Mouse (Mus musculus): Measurements from ENCODE around the gene Ptrh1. TPM values are rescaled to one million over a fixed set of nuclear protein-coding genes. Genes with fewer than 3 reads are reported as not detected.

The Ptrh1 gene
- polyA plus RNA-seq, 1 experiment from 2014 or later = 4.1 TPM

- Histone ChIP-seq H3K27ac (no peak overlapping the region), H3K4me2 (replicated peaks) (no peak overlapping the region; the same call in 1 of the 2 replicates), H3K4me1 (replicated peaks) (peaks cover 20% of the 10 kb centered on the region), H3K9me3 (no peaks in the 10 kb centered on the region), H3K4me3 (replicated peaks) (no peak overlapping the region), H3K36me3 (peaks cover 57% of the 10 kb centered on the region), H3K27me3 (no peaks in the 10 kb centered on the region), H3K9ac (replicated peaks) (peak overlapping the region; percentile 34)
- WGBS = 72% methylated on average over 8 of the region's 8 CpGs
- ATAC-seq = no peak
These were observed 17.1 kb upstream of the Ptrh1 start for GRCm38 (mm10) chr2:32758503-32758902.

GRCm38 (mm10) chr2:32759001-32759400, 16.6 kb upstream of the Ptrh1 start:
- no peak overlapping the region for H3K4me3 ChIP-seq (replicated peaks)
- H3K36me3 ChIP-seq = peaks cover 54% of the 10 kb centered on the region
- no peak for ATAC-seq
- H3K4me1 ChIP-seq (replicated peaks) = peaks cover 20% of the 10 kb centered on the region
- 86% methylated on average over 2 of the region's 2 CpGs for WGBS
- H3K9me3 ChIP-seq = no peaks in the 10 kb centered on the region
- H3K27ac ChIP-seq = no peak overlapping the region
- no peaks in the 10 kb centered on the region for H3K27me3 ChIP-seq
- no peak overlapping the region for H3K4me2 ChIP-seq (replicated peaks)
- peak overlapping the region; percentile 34 for H3K9ac ChIP-seq (replicated peaks)

GRCm38 (mm10) chr2:32761361-32761760, 14.2 kb upstream of the Ptrh1 start:
- H3K9me3 ChIP-seq = no peaks in the 10 kb centered on the region
- H3K4me3 ChIP-seq (replicated peaks) = no peak overlapping the region
- no peak for ATAC-seq
- H3K27me3 ChIP-seq = no peaks in the 10 kb centered on the region
- no peak overlapping the region for H3K4me2 ChIP-seq (replicated peaks)
- 90% methylated on average over 14 of the region's 14 CpGs for WGBS
- H3K36me3 ChIP-seq = peaks cover 43% of the 10 kb centered on the region
- peaks cover 20% of the 10 kb centered on the region for H3K4me1 ChIP-seq (replicated peaks)
- H3K27ac ChIP-seq = no peak overlapping the region
- no peak overlapping the region for H3K9ac ChIP-seq (replicated peaks)

- ATAC-seq = no peak
- Histone ChIP-seq H3K4me3 (replicated peaks) (no peak overlapping the region), H3K9me3 (no peaks in the 10 kb centered on the region), H3K4me2 (replicated peaks) (no peak overlapping the region), H3K9ac (replicated peaks) (no peak overlapping the region), H3K27me3 (no peaks in the 10 kb centered on the region), H3K27ac (no peak overlapping the region), H3K4me1 (replicated peaks) (peaks cover 18% of the 10 kb centered on the region), H3K36me3 (peaks cover 43% of the 10 kb centered on the region)
- WGBS = 92% methylated on average over 4 of the region's 4 CpGs
These were observed 13.7 kb upstream of the Ptrh1 start for GRCm38 (mm10) chr2:32761859-32762258.

GRCm38 (mm10) chr2:32763353-32763752, 12.2 kb upstream of the Ptrh1 start:
- peaks cover 43% of the 10 kb centered on the region for H3K36me3 ChIP-seq
- H3K4me1 ChIP-seq (replicated peaks) = peaks cover 15% of the 10 kb centered on the region
- no peak overlapping the region for H3K4me3 ChIP-seq (replicated peaks)
- no peaks in the 10 kb centered on the region for H3K9me3 ChIP-seq
- no peak overlapping the region for H3K9ac ChIP-seq (replicated peaks)
- no peaks in the 10 kb centered on the region for H3K27me3 ChIP-seq
- H3K4me2 ChIP-seq (replicated peaks) = no peak overlapping the region
- ATAC-seq = no peak
- H3K27ac ChIP-seq = no peak overlapping the region
- WGBS = 88% methylated on average over 3 of the region's 3 CpGs

GRCm38 (mm10) chr2:32767241-32767640, 8.3 kb upstream of the Ptrh1 start:
- H3K4me2 ChIP-seq (replicated peaks) = no peak overlapping the region
- no peak overlapping the region for H3K4me3 ChIP-seq (replicated peaks)
- peaks cover 10% of the 10 kb centered on the region for H3K4me1 ChIP-seq (replicated peaks)
- H3K27me3 ChIP-seq = no peaks in the 10 kb centered on the region
- ATAC-seq = no peak
- peaks cover 13% of the 10 kb centered on the region for H3K36me3 ChIP-seq
- no peak overlapping the region for H3K9ac ChIP-seq (replicated peaks)
- H3K9me3 ChIP-seq = no peaks in the 10 kb centered on the region
- H3K27ac ChIP-seq = no peak overlapping the region
- 72% methylated on average over 12 of the region's 12 CpGs for WGBS

GRCm38 (mm10) chr2:32768661-32769285, 6.8 kb upstream of the Ptrh1 start:
- WGBS = 51% methylated on average over 19 of the region's 19 CpGs
- no peak for ATAC-seq
- Histone ChIP-seq H3K9me3 (no peaks in the 10 kb centered on the region), H3K4me2 (replicated peaks) (no peak overlapping the region), H3K9ac (replicated peaks) (no peak overlapping the region), H3K36me3 (no peaks in the 10 kb centered on the region), H3K27me3 (no peaks in the 10 kb centered on the region), H3K4me3 (replicated peaks) (no peak overlapping the region), H3K27ac (no peak overlapping the region), H3K4me1 (replicated peaks) (peaks cover 10% of the 10 kb centered on the region)

- Histone ChIP-seq H3K9me3 (no peaks in the 10 kb centered on the region), H3K36me3 (no peaks in the 10 kb centered on the region), H3K27me3 (no peaks in the 10 kb centered on the region), H3K27ac (no peak overlapping the region), H3K9ac (replicated peaks) (no peak overlapping the region), H3K4me1 (replicated peaks) (peaks cover 10% of the 10 kb centered on the region), H3K4me2 (replicated peaks) (no peak overlapping the region), H3K4me3 (replicated peaks) (no peak overlapping the region)
- no peak for ATAC-seq
- WGBS = 45% methylated on average over 5 of the region's 5 CpGs
These were observed 6.1 kb upstream of the Ptrh1 start for GRCm38 (mm10) chr2:32769327-32770085.

GRCm38 (mm10) chr2:32771886-32772285, 3.7 kb upstream of the Ptrh1 start:
- Histone ChIP-seq H3K36me3 (no peaks in the 10 kb centered on the region), H3K4me3 (replicated peaks) (no peak overlapping the region), H3K4me1 (replicated peaks) (peaks cover 26% of the 10 kb centered on the region), H3K4me2 (replicated peaks) (no peak overlapping the region), H3K27me3 (peaks cover 6% of the 10 kb centered on the region; the same call in 1 of the 2 replicates), H3K27ac (no peak overlapping the region), H3K9ac (replicated peaks) (no peak overlapping the region), H3K9me3 (no peaks in the 10 kb centered on the region)
- ATAC-seq = no peak
- 35% methylated on average over 12 of the region's 12 CpGs for whole genome bisulfite sequencing

GRCm38 (mm10) chr2:32772626-32773279, 2.8 kb upstream of the Ptrh1 start:
- H3K27ac ChIP-seq = no peak overlapping the region
- WGBS = 87% methylated on average over 8 of the region's 8 CpGs
- no peak overlapping the region for H3K4me3 ChIP-seq (replicated peaks)
- peaks cover 10% of the 10 kb centered on the region; the same call in 1 of the 2 replicates for H3K27me3 ChIP-seq
- no peak overlapping the region for H3K9ac ChIP-seq (replicated peaks)
- no peaks in the 10 kb centered on the region for H3K9me3 ChIP-seq
- H3K36me3 ChIP-seq = no peaks in the 10 kb centered on the region
- ATAC-seq = no peak
- peaks cover 21% of the 10 kb centered on the region for H3K4me1 ChIP-seq (replicated peaks)
- H3K4me2 ChIP-seq (replicated peaks) = no peak overlapping the region

GRCm38 (mm10) chr2:32776192-32776591, 606 bp downstream of the Ptrh1 start:
- WGBS = 18% methylated on average over 22 of the region's 22 CpGs
- no peak; the same call in 1 of the 2 replicates for ATAC-seq
- peaks cover 16% of the 10 kb centered on the region for H3K4me1 ChIP-seq (replicated peaks)
- peak overlapping the region; percentile 74 for H3K4me2 ChIP-seq (replicated peaks)
- peaks cover 10% of the 10 kb centered on the region; the same call in 1 of the 2 replicates for H3K27me3 ChIP-seq
- H3K9me3 ChIP-seq = no peaks in the 10 kb centered on the region
- peak overlapping the region; percentile 62 for H3K4me3 ChIP-seq (replicated peaks)
- no peaks in the 10 kb centered on the region for H3K36me3 ChIP-seq
- H3K9ac ChIP-seq (replicated peaks) = peak overlapping the region; percentile 66; the same call in 1 of the 2 replicates
- no peak overlapping the region for H3K27ac ChIP-seq

- Histone ChIP-seq H3K27me3 (peaks cover 10% of the 10 kb centered on the region; the same call in 1 of the 2 replicates), H3K4me2 (replicated peaks) (no peak overlapping the region), H3K9me3 (no peaks in the 10 kb centered on the region), H3K36me3 (no peaks in the 10 kb centered on the region), H3K27ac (no peak overlapping the region), H3K9ac (replicated peaks) (no peak overlapping the region), H3K4me1 (replicated peaks) (peaks cover 16% of the 10 kb centered on the region), H3K4me3 (replicated peaks) (no peak overlapping the region)
- WGBS = 93% methylated on average over 6 of the region's 6 CpGs
- no peak for ATAC-seq
These were observed 2.5 kb downstream of the Ptrh1 start for GRCm38 (mm10) chr2:32778081-32778480.
